Comparison of ENCODE assay signal across 9 mouse cellular contexts in the genomic region with DNA sequence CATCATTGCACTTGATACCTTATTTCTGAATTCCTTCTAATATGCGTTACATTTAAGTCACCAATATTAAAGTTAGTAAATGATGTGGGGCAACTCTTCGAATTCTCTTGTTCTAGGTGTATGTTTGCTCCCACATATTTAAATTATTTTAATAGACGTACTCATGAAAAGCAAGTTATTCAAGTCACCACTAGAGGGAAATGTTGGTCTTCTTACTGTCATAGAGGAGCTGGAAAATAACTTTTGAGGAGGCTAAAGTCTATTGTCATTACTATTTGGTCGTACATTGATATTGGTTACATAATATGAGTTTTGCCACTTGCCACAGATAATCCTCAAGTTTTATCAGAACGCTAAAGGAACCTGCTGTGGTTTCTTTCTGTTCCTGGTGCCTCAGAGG.
DNase-seq lines count a peak whose midpoint lies in the region; ATAC-seq lines count a peak whose summit lies in the region.
"Had no signal": no experiment of that assay in that cellular context is flagged by ENCODE, and none has a peak within 500 bp of the region (broad histone marks: within the 10 kb centered on the region; RNA-seq: fewer than 3 reads in every experiment).

No protein-coding gene starts in this region.

- WGBS in neural tube, embryonic 15.5 days, result 27% methylated on average over 5 of the region's 5 CpGs

- DNase-seq in embryo, embryonic 10 days (ENCODE audit: low spot score), result peak; percentile 69
- no peak for DNase-seq in embryo, embryonic 9.5 days (ENCODE audit: extremely low spot score)
- DNase-seq in layer of hippocampus, adult 9-10 months (ENCODE audit: low spot score), result peak; percentile 49
- no peak for DNase-seq in layer of hippocampus, postnatal 10 days (ENCODE audit: low spot score in 2 of 2)
- DNase-seq in Muller cell, postnatal 12 days (ENCODE audit: inconsistent ontology term), result peak; percentile 57
- peak; percentile 34 for DNase-seq in mesoderm, embryonic 11.5 days (ENCODE audit: low read depth, low spot score)
- DNase-seq in thymus, postnatal 36 days, result no peak
- DNase-seq: cerebellum, adult 18-20 months had no signal

- no peaks in the 10 kb centered on the region for H3K27me3 ChIP-seq in neural tube, embryonic 15.5 days (replicated peaks)

- no peak overlapping the region for H3K9ac ChIP-seq in neural tube, embryonic 15.5 days (replicated peaks)

- no peak overlapping the region for H3K4me3 ChIP-seq in neural tube, embryonic 15.5 days (replicated peaks)

- no peak for ATAC-seq in neural tube, embryonic 15.5 days (ENCODE audit: low FRiP score)

- no peaks in the 10 kb centered on the region for H3K36me3 ChIP-seq in neural tube, embryonic 15.5 days

- no peak overlapping the region for H3K4me2 ChIP-seq in neural tube, embryonic 15.5 days

- H3K4me1 ChIP-seq in neural tube, embryonic 15.5 days, result no peaks in the 10 kb centered on the region

- no peaks in the 10 kb centered on the region for H3K9me3 ChIP-seq in neural tube, embryonic 15.5 days (replicated peaks)

- no peak overlapping the region for H3K27ac ChIP-seq in neural tube, embryonic 15.5 days (replicated peaks)

Comparison
In these comparisons a context has a peak if more than half of its experiments do, and no peak if none do; other contexts are left out.
1. DNase-seq: peak in embryo, embryonic 10 days (single experiment), layer of hippocampus, adult 9-10 months (single experiment), Muller cell, postnatal 12 days (single experiment) and mesoderm, embryonic 11.5 days (single experiment); none in embryo, embryonic 9.5 days (single experiment), layer of hippocampus, postnatal 10 days (0 of 2) and thymus, postnatal 36 days (0 of 2).